Mouse (Mus musculus): ENCODE measurements around the gene Frmpd3. TPM values are rescaled to one million over a fixed set of nuclear protein-coding genes. Genes with fewer than 3 reads are reported as not detected.

Gene Frmpd3
- polyA plus RNA-seq, 1 experiment: not detected

- no peak for TF ChIP-seq GATA1 (IDR thresholded peaks at IDR 0.05; ENCODE audit: low read length)
Observed at GRCm38 (mm10) chrX:140431981-140432380, 89.9 kb downstream of the Frmpd3 start.

GRCm38 (mm10) chrX:140432786-140433185, 90.7 kb downstream of the Frmpd3 start:
- TF ChIP-seq GATA1 (IDR thresholded peaks at IDR 0.05; ENCODE audit: low read length): no peak

DNA sequence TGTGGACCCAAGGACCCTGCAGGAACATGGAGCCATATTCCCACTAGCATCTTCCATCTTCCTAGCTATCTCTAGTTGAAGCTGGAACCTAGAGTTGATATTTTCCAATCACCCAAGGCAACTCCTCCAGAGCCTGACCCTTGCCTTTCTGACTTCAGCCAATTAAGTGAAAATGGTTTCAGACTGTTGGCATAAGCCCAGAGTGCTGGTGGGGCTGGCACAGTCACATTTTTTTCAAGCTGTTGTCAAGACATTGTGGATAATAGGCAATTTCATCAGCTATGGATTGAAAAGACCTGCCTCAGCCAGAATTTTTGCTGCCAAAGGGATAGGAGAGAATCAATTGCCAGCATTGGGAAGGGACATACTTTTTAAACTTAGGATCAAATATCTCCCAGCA, 95.8 kb downstream of the Frmpd3 start:
- TF ChIP-seq GATA1 (IDR thresholded peaks at IDR 0.05; ENCODE audit: low read length): no peak

GRCm38 (mm10) chrX:140445551-140445950, 103.5 kb downstream of the Frmpd3 start:
- no peak for TF ChIP-seq GATA1 (IDR thresholded peaks at IDR 0.05; ENCODE audit: low read length)

DNA sequence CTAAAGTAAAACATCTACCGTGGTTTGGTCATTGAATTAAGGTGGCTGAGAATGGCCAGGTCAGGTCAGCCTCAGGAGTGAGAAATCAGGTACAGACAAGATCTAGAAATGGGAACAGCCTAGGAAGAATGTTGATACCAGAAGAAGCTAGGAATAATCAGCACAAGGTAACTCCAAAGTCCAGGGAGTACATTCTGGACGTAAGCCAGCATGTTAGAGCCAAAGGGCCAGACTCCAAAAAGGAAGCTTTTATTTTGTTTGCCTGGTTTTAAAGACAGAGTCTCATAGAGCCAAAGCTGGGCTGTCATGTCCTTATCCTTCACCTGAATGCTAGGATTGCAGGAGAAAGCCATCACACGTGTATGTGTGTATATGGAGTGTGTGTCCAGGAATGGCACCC, 108.0 kb downstream of the Frmpd3 start:
- no peak for TF ChIP-seq GATA1 (IDR thresholded peaks at IDR 0.05; ENCODE audit: low read length)

- TF ChIP-seq GATA1 (IDR thresholded peaks at IDR 0.05; ENCODE audit: low read length): no peak
Observed at GRCm38 (mm10) chrX:140456279-140456731, 114.2 kb downstream of the Frmpd3 start, which contains the start of gene Prps1. Gene Prps1 (plus strand): TSS chrX:140456613.

- no peak for TF ChIP-seq GATA1 (IDR thresholded peaks at IDR 0.05; ENCODE audit: low read length)
Observed at GRCm38 (mm10) chrX:140456751-140457491, 114.9 kb downstream of the Frmpd3 start.

GRCm38 (mm10) chrX:140457502-140457901, 115.4 kb downstream of the Frmpd3 start:
- no peak for TF ChIP-seq GATA1 (IDR thresholded peaks at IDR 0.05; ENCODE audit: low read length)

DNA sequence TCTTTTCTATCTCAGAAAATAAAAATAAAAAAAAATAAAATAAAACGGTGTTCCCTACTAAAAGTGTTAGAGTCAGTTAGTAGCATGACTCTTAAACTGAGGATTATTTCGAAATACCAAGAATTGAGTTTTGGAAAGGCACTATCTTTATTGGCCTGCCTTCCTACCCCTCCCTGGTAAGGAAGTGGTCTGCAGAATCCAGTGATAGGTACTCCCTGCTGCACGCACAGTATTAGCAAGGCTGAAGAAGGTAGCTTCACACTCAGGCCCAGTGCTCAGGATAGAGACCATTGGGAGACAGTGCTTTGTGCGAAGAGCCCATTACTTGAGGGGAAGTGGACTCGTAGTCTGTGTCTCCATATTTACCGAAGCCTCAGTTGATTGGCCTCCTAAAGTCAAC, 136.2 kb downstream of the Frmpd3 start:
- no peak for TF ChIP-seq GATA1 (IDR thresholded peaks at IDR 0.05; ENCODE audit: low read length)

DNA sequence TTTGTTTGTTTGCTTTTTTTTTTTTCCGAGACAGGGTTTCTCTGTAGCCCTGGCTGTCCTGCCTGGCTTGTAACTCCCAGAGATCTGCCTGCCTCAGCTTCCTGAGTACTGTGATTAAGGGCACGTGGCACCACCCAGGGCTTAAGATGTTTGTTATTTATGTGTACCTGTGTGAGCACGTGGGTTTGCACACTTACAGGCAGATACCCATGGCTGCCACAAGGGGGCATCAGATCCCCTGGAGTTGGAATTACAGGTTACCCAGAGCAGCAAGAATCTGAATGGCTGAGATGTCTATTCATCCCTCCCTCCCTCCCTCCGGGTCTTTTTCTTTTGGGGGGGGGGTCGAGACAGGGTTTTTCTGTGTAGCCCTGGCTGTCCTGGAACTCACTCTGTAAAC, 137.1 kb downstream of the Frmpd3 start:
- no peak for TF ChIP-seq GATA1 (IDR thresholded peaks at IDR 0.05; ENCODE audit: low read length)

Other genes with a start within 250 kb of the Frmpd3 start
- gene Prps1, start 114.3 kb downstream of the Frmpd3 start, polyA plus RNA-seq (2012): 3.2 and 7.0 TPM in 2 replicates